Mouse (Mus musculus) G1E (cell line): Measurements from ENCODE around the gene Gm8332.
"Not testable (repeated sequence)": the region's sequence is repeated elsewhere in the genome, so short reads cannot be mapped to it uniquely, and the experiment has no call there.

ENCODE experiments used
- CTCF ChIP-seq: IDR thresholded peaks from 2 replicates; pipeline ENCODE4 v1.5.1; 2012; ENCODE audit warnings: low read depth, low read length, inconsistent platforms, mixed read lengths
- GATA1 ChIP-seq: IDR thresholded peaks from 2 replicates; pipeline ENCODE4 v1.6.1; 2012; ENCODE audit warnings: borderline replicate concordance, low read length, inconsistent platforms, mixed read lengths
- GATA2 ChIP-seq: IDR thresholded peaks from 2 replicates; pipeline ENCODE4 v1.6.1; 2012; ENCODE audit warnings: low read depth, low read length, inconsistent platforms, borderline replicate concordance

- not testable (repeated sequence) for TF ChIP-seq CTCF, GATA2, GATA1
Measured at GRCm38 (mm10) chr12:88285224-88285623, 35.3 kb upstream of the Gm8332 start.
